Mouse (Mus musculus) liver, embryonic 12.5 days (tissue): Measurements from ENCODE around the gene Herpud2. TPM values are rescaled to one million over a fixed set of nuclear protein-coding genes. Genes with fewer than 3 reads are reported as not detected.

Experiments
- ATAC-seq: fragments of 200-750 bp; cut with Nextera tagmentation; 2 replicates; pipeline ENCODE4 v1.8.0; 2017; ENCODE audit warnings: moderate number of reproducible peaks, mild to moderate bottlenecking, moderate library complexity
- H3K27ac ChIP-seq: fragments of 300-500 bp; sonication (generic); 2 replicates; pipeline ENCODE4 v1.5.1; 2016; ENCODE audit warnings: mild to moderate bottlenecking
- H3K27me3 ChIP-seq: fragments of 300-500 bp; sonication (generic); replicated peaks from 2 replicates; pipeline ENCODE4 v1.6.1; 2016; ENCODE audit warnings: mild to moderate bottlenecking, moderate library complexity
- H3K36me3 ChIP-seq: fragments of 300-500 bp; sonication (generic); 2 replicates; pipeline ENCODE4 v1.6.1; 2016; ENCODE audit warnings: mild to moderate bottlenecking, moderate library complexity
- H3K4me1 ChIP-seq: fragments of 300-500 bp; sonication (generic); 2 replicates; pipeline ENCODE4 v1.6.1; 2016
- H3K4me2 ChIP-seq: fragments of 300-500 bp; sonication (generic); 2 replicates; pipeline ENCODE4 v1.6.1; 2016; ENCODE audit warnings: mild to moderate bottlenecking, moderate library complexity
- H3K4me3 ChIP-seq: fragments of 300-500 bp; sonication (generic); 2 replicates; pipeline ENCODE4 v1.5.1; 2016; ENCODE audit warnings: mild to moderate bottlenecking, moderate library complexity
- H3K9ac ChIP-seq: fragments of 300-500 bp; sonication (generic); 2 replicates; pipeline ENCODE4 v1.6.1; 2016; ENCODE audit warnings: mild to moderate bottlenecking, moderate library complexity
- H3K9me3 ChIP-seq: fragments of 300-500 bp; sonication (generic); replicated peaks from 2 replicates; pipeline ENCODE4 v1.6.1; 2016; ENCODE audit warnings: mild to moderate bottlenecking, moderate library complexity
- WGBS: fragments of 180-500 bp; shearing (Covaris S2); methylation state at CpG from one replicate; pipeline ENCODE4 v1.1.7; 2016; ENCODE audit not compliant: insufficient replicate concordance; 5-methylcytosine and 5-hydroxymethylcytosine counted together
- polyA plus RNA-seq: library from polyadenylated mRNA; unstranded; fragments of >200 nt; fragmentation: Nextera tagmentation; extraction: Ambion mirVana; gene quantifications from 2 replicates; pipeline ENCODE4 v1.2.1, GENCODE M21; 2016

The Herpud2 gene
- 24.7 and 24.9 TPM in 2 replicates for polyA plus RNA-seq

GRCm38 (mm10) chr9:25151611-25152241, at the start of gene Herpud2:
Herpud2 (minus strand) TSS chr9:25151820.
- under 1% methylated on average over 51 of the region's 51 CpGs for WGBS
- peak; percentile 96 for ATAC-seq
- peak within 1 kb of the TSS; percentile 100 for H3K27ac ChIP-seq

GRCm38 (mm10) chr9:25200987-25201386, 49.4 kb upstream of the Herpud2 start:
- 60% methylated on average over 3 of the region's 3 CpGs for WGBS
- no peak overlapping the region for H3K4me3 ChIP-seq
- ATAC-seq, result no peak
- H3K9ac ChIP-seq, result no peak overlapping the region
- peaks cover 6% of the 10 kb centered on the region for H3K4me1 ChIP-seq
- H3K9me3 ChIP-seq, result no peaks in the 10 kb centered on the region
- no peak overlapping the region for H3K27ac ChIP-seq
- no peaks in the 10 kb centered on the region for H3K27me3 ChIP-seq
- no peaks in the 10 kb centered on the region for H3K36me3 ChIP-seq
- H3K4me2 ChIP-seq, result no peak overlapping the region

More at GRCm38 (mm10) chr9:25151611-25152241, at the start of gene Herpud2:
- Histone ChIP-seq H3K9ac (peak within 1 kb of the TSS; percentile 97), H3K27me3 (no peaks in the 10 kb centered on the region), H3K4me2 (peak within 1 kb of the TSS; percentile 72), H3K4me3 (peak within 1 kb of the TSS; percentile 94), H3K9me3 (no peaks in the 10 kb centered on the region), H3K36me3 (peaks cover 3% of the 10 kb centered on the region; the same call in 1 of the 2 replicates), H3K4me1 (peaks cover 32% of the 10 kb centered on the region)

GRCm38 (mm10) chr9:25200148-25200547, 48.5 kb upstream of the Herpud2 start:
- WGBS, result 76% methylated on average over 3 of the region's 3 CpGs

GRCm38 (mm10) chr9:25196746-25197145, 45.1 kb upstream of the Herpud2 start:
- 53% methylated on average over 5 of the region's 5 CpGs for WGBS
- ATAC-seq, result no peak
- no peaks in the 10 kb centered on the region for H3K9me3 ChIP-seq
- no peak overlapping the region for H3K9ac ChIP-seq
- no peaks in the 10 kb centered on the region for H3K27me3 ChIP-seq
- H3K4me2 ChIP-seq, result no peak overlapping the region
- peaks cover 4% of the 10 kb centered on the region for H3K4me1 ChIP-seq
- H3K27ac ChIP-seq, result no peak overlapping the region
- H3K36me3 ChIP-seq, result no peaks in the 10 kb centered on the region
- no peak overlapping the region for H3K4me3 ChIP-seq

More at GRCm38 (mm10) chr9:25200148-25200547, 48.5 kb upstream of the Herpud2 start:
- no peaks in the 10 kb centered on the region for H3K9me3 ChIP-seq
- no peak overlapping the region for H3K4me2 ChIP-seq
- peaks cover 6% of the 10 kb centered on the region for H3K4me1 ChIP-seq
- H3K36me3 ChIP-seq, result no peaks in the 10 kb centered on the region
- no peak overlapping the region for H3K27ac ChIP-seq
- ATAC-seq, result no peak
- no peak overlapping the region for H3K9ac ChIP-seq
- H3K27me3 ChIP-seq, result no peaks in the 10 kb centered on the region
- H3K4me3 ChIP-seq, result no peak overlapping the region

- no peak overlapping the region for H3K4me3 ChIP-seq
- no peak overlapping the region for H3K27ac ChIP-seq
- H3K9ac ChIP-seq, result no peak overlapping the region
- no peaks in the 10 kb centered on the region for H3K9me3 ChIP-seq
- H3K4me1 ChIP-seq, result no peaks in the 10 kb centered on the region
- no peaks in the 10 kb centered on the region for H3K27me3 ChIP-seq
- ATAC-seq, result no peak
- no peaks in the 10 kb centered on the region for H3K36me3 ChIP-seq
- WGBS, result 43% methylated on average over 2 of the region's 2 CpGs
- no peak overlapping the region for H3K4me2 ChIP-seq
Measured at GRCm38 (mm10) chr9:25191612-25192011, 40.0 kb upstream of the Herpud2 start.

- ATAC-seq, result no peak
- no peaks in the 10 kb centered on the region for H3K9me3 ChIP-seq
- no peaks in the 10 kb centered on the region for H3K27me3 ChIP-seq
- H3K4me1 ChIP-seq, result no peaks in the 10 kb centered on the region
- no peak overlapping the region for H3K4me2 ChIP-seq
- 57% methylated on average over 4 of the region's 4 CpGs for WGBS
- no peak overlapping the region for H3K4me3 ChIP-seq
- no peak overlapping the region for H3K9ac ChIP-seq
- no peak overlapping the region for H3K27ac ChIP-seq
- H3K36me3 ChIP-seq, result no peaks in the 10 kb centered on the region
Measured at GRCm38 (mm10) chr9:25186501-25186900, 34.9 kb upstream of the Herpud2 start.

- Histone ChIP-seq H3K27me3 (no peaks in the 10 kb centered on the region), H3K4me1 (no peaks in the 10 kb centered on the region), H3K27ac (no peak overlapping the region), H3K4me2 (no peak overlapping the region), H3K4me3 (no peak overlapping the region), H3K36me3 (no peaks in the 10 kb centered on the region), H3K9me3 (no peaks in the 10 kb centered on the region), H3K9ac (no peak overlapping the region)
- WGBS, result 57% methylated on average over 7 of the region's 7 CpGs
- no peak for ATAC-seq
Measured at GRCm38 (mm10) chr9:25185854-25186253, 34.2 kb upstream of the Herpud2 start.

- 74% methylated on average over 2 of the region's 2 CpGs for WGBS
- Histone ChIP-seq H3K4me1 (no peaks in the 10 kb centered on the region), H3K4me2 (no peak overlapping the region), H3K27me3 (no peaks in the 10 kb centered on the region), H3K4me3 (no peak overlapping the region), H3K9me3 (no peaks in the 10 kb centered on the region), H3K27ac (no peak overlapping the region), H3K9ac (no peak overlapping the region), H3K36me3 (no peaks in the 10 kb centered on the region)
- ATAC-seq, result no peak
Measured at GRCm38 (mm10) chr9:25184606-25185005, 33.0 kb upstream of the Herpud2 start.

- no peaks in the 10 kb centered on the region for H3K9me3 ChIP-seq
- WGBS, result 68% methylated on average over 3 of the region's 3 CpGs
- ATAC-seq, result no peak
Measured at GRCm38 (mm10) chr9:25178066-25178465, 26.4 kb upstream of the Herpud2 start.

GRCm38 (mm10) chr9:25177201-25177600, 25.6 kb upstream of the Herpud2 start:
- no peaks in the 10 kb centered on the region for H3K36me3 ChIP-seq
- WGBS, result 84% methylated on average over 5 of the region's 5 CpGs
- no peak overlapping the region for H3K4me2 ChIP-seq
- H3K27me3 ChIP-seq, result no peaks in the 10 kb centered on the region
- no peaks in the 10 kb centered on the region for H3K9me3 ChIP-seq
- no peak overlapping the region for H3K27ac ChIP-seq
- no peak overlapping the region for H3K9ac ChIP-seq
- no peak overlapping the region for H3K4me3 ChIP-seq
- no peak for ATAC-seq
- H3K4me1 ChIP-seq, result peaks cover 15% of the 10 kb centered on the region

More at GRCm38 (mm10) chr9:25178066-25178465, 26.4 kb upstream of the Herpud2 start:
- Histone ChIP-seq H3K36me3 (no peaks in the 10 kb centered on the region), H3K9ac (no peak overlapping the region), H3K4me1 (peaks cover 10% of the 10 kb centered on the region), H3K27ac (no peak overlapping the region), H3K27me3 (no peaks in the 10 kb centered on the region), H3K4me3 (no peak overlapping the region), H3K4me2 (no peak overlapping the region)

- Histone ChIP-seq H3K36me3 (no peaks in the 10 kb centered on the region), H3K27ac (no peak overlapping the region), H3K4me2 (no peak overlapping the region), H3K27me3 (no peaks in the 10 kb centered on the region), H3K4me1 (peaks cover 15% of the 10 kb centered on the region), H3K9me3 (no peaks in the 10 kb centered on the region), H3K9ac (no peak overlapping the region), H3K4me3 (no peak overlapping the region)
- ATAC-seq, result no peak
- 52% methylated on average over 1 of the region's 1 CpGs for WGBS
Measured at GRCm38 (mm10) chr9:25176562-25176961, 24.9 kb upstream of the Herpud2 start.

- Histone ChIP-seq H3K36me3 (no peaks in the 10 kb centered on the region), H3K4me1 (peaks cover 15% of the 10 kb centered on the region), H3K9ac (no peak overlapping the region), H3K4me2 (no peak overlapping the region), H3K27ac (no peak overlapping the region), H3K27me3 (no peaks in the 10 kb centered on the region), H3K9me3 (no peaks in the 10 kb centered on the region), H3K4me3 (no peak overlapping the region)
- 80% methylated on average over 6 of the region's 6 CpGs for WGBS
- no peak for ATAC-seq
Measured at GRCm38 (mm10) chr9:25175978-25176377, 24.4 kb upstream of the Herpud2 start.

- H3K27me3 ChIP-seq, result no peaks in the 10 kb centered on the region
- no peaks in the 10 kb centered on the region for H3K36me3 ChIP-seq
- 61% methylated on average over 5 of the region's 5 CpGs for WGBS
- no peak overlapping the region for H3K4me3 ChIP-seq
- H3K4me2 ChIP-seq, result no peak overlapping the region
- H3K9me3 ChIP-seq, result no peaks in the 10 kb centered on the region
- H3K9ac ChIP-seq, result no peak overlapping the region
- H3K27ac ChIP-seq, result no peak overlapping the region
- H3K4me1 ChIP-seq, result peaks cover 15% of the 10 kb centered on the region
- no peak for ATAC-seq
Measured at GRCm38 (mm10) chr9:25175039-25175442, 23.4 kb upstream of the Herpud2 start.
